Mouse (Mus musculus) C3H10T1/2 (cell line): ENCODE results near the gene Ubp1. TPM values are rescaled to one million over a fixed set of nuclear protein-coding genes. Genes with fewer than 3 reads are reported as not detected.

Experiments used
- polyA plus RNA-seq, 2 experiments: library from polyadenylated mRNA; unstranded; fragments of >200 nt; fragmentation: generic; extraction: Trizol; gene quantifications; one replicate each; pipeline ENCODE4 v1.2.1; 2012; ENCODE audit warnings: missing spikeins in 2 of 2

Ubp1 gene
- 10 to 100 TPM in 1 of 2 experiments, 1 to 10 TPM in 1; 2.5 to 22.6 TPM for polyA plus RNA-seq

GRCm38 (mm10) chr9:113930534-113931374 is at the start of gene Ubp1:
Gene Ubp1 (plus strand): TSS chr9:113930934.

Other genes starting within 250 kb of the Ubp1 start
- gene Pdcd6ip, start 222.7 kb upstream of the Ubp1 start, polyA plus RNA-seq: 10 to 100 TPM; 10.6 to 38.6 TPM
- gene Clasp2, start 189.5 kb upstream of the Ubp1 start, polyA plus RNA-seq: 1 to 10 TPM in 1 of 2 experiments, under 1 TPM in 1; 0.43 to 3.2 TPM
- 1 to 10 TPM; 2.6 to 6.3 TPM for gene Fbxl2, start 115.3 kb downstream of the Ubp1 start, polyA plus RNA-seq
- not detected for gene Susd5, start 126.2 kb downstream of the Ubp1 start, polyA plus RNA-seq